Mouse (Mus musculus): Measurements from ENCODE around the gene Ptcd1. TPM values are rescaled to one million over a fixed set of nuclear protein-coding genes. Genes with fewer than 3 reads are reported as not detected.
"Not testable (repeated sequence)": the region's sequence is repeated elsewhere in the genome, so short reads cannot be mapped to it uniquely, and the experiment has no call there.

Ptcd1 gene
- total RNA-seq, 2 experiments from 2014 or later = 21.5 to 22.4 TPM

GRCm38 (mm10) chr5:145114606-145115473 lies 52.1 kb downstream of the Ptcd1 start:
- DNase-seq (ENCODE audit: low spot score in 2 of 2) = no peak

GRCm38 (mm10) chr5:145114071-145114605 lies 52.8 kb downstream of the Ptcd1 start, which contains the start of gene Arpc1b:
TSS of gene Arpc1b (plus strand) at chr5:145114215.
- no peak for DNase-seq (ENCODE audit: low spot score in 2 of 2)

- DNase-seq (ENCODE audit: low spot score in 2 of 2) = no peak
Measured at GRCm38 (mm10) chr5:145113416-145113815, 53.5 kb downstream of the Ptcd1 start.

GRCm38 (mm10) chr5:145112566-145112965 lies 54.3 kb downstream of the Ptcd1 start:
- no peak for DNase-seq (ENCODE audit: low spot score in 2 of 2)

GRCm38 (mm10) chr5:145110401-145110800 lies 56.5 kb downstream of the Ptcd1 start:
- DNase-seq (ENCODE audit: low spot score in 2 of 2) = no peak

GRCm38 (mm10) chr5:145105694-145106275 lies 61.1 kb downstream of the Ptcd1 start:
- no peak for DNase-seq (ENCODE audit: low spot score in 2 of 2)

- DNase-seq (ENCODE audit: low spot score in 2 of 2) = no peak
Measured at GRCm38 (mm10) chr5:145104328-145104727, 62.6 kb downstream of the Ptcd1 start.

GRCm38 (mm10) chr5:145102706-145103105 lies 64.2 kb downstream of the Ptcd1 start:
- DNase-seq (ENCODE audit: low spot score in 2 of 2) = no peak

- DNase-seq (ENCODE audit: low spot score in 2 of 2) = not testable (repeated sequence)
Measured at GRCm38 (mm10) chr5:145101451-145101850, 65.5 kb downstream of the Ptcd1 start.

GRCm38 (mm10) chr5:145100960-145101359 lies 65.9 kb downstream of the Ptcd1 start:
- no peak for DNase-seq (ENCODE audit: low spot score in 2 of 2)

GRCm38 (mm10) chr5:145098340-145098821 lies 68.5 kb downstream of the Ptcd1 start:
- DNase-seq (ENCODE audit: low spot score in 2 of 2) = no peak

Other genes with a start within 250 kb of the Ptcd1 start
- gene Smurf1, start 201.3 kb downstream of the Ptcd1 start, total RNA-seq (2021) = 10 to 100 TPM; 37.9 to 38.7 TPM
- not detected for gene Gm4871, start 134.4 kb downstream of the Ptcd1 start, total RNA-seq (2021)
- gene 1700018F24Rik, start 124.1 kb downstream of the Ptcd1 start, total RNA-seq (2021) = not detected
- 100 to 1,000 TPM; 199 to 210 TPM for gene Arpc1a, start 83.3 kb downstream of the Ptcd1 start, total RNA-seq (2021)
- not detected for gene Kpna7, start 83.1 kb downstream of the Ptcd1 start, total RNA-seq (2021)
- 10 to 100 TPM; 14.5 to 19.8 TPM for gene Arpc1b, start 52.9 kb downstream of the Ptcd1 start, total RNA-seq (2021)
- gene Pdap1, start 26.9 kb downstream of the Ptcd1 start, total RNA-seq (2021) = 10 to 100 TPM; 91.3 to 96.3 TPM
- 10 to 100 TPM; 75.7 to 78.8 TPM for gene Bud31, start 26.7 kb downstream of the Ptcd1 start, total RNA-seq (2021)
- 10 to 100 TPM; 19.9 to 25.1 TPM for gene Cpsf4, start 105 bp upstream of the Ptcd1 start, total RNA-seq (2021)
- 100 to 1,000 TPM; 223 to 245 TPM for gene Atp5j2, start 25.0 kb upstream of the Ptcd1 start, total RNA-seq (2021)
- 10 to 100 TPM; 11.8 to 15.8 TPM for gene Zkscan14, start 34.8 kb upstream of the Ptcd1 start, total RNA-seq (2021)
- gene Zkscan5, start 37.5 kb upstream of the Ptcd1 start, total RNA-seq (2021) = 1 to 10 TPM; 9.4 to 9.5 TPM
- gene Zfp655, start 64.6 kb upstream of the Ptcd1 start, total RNA-seq (2021) = 10 to 100 TPM; 30.0 to 33.0 TPM
- 10 to 100 TPM; 19.6 to 22.9 TPM for gene Zscan25, start 113.4 kb upstream of the Ptcd1 start, total RNA-seq (2021)
- gene Cyp3a57, start 178.2 kb upstream of the Ptcd1 start, total RNA-seq (2021) = not detected